In genomic region chr11:87758161-87758911, GRCm38 (mm10) we compare ENCODE assay signal across 14 mouse cellular contexts. TPM values are rescaled to one million over a fixed set of nuclear protein-coding genes. Genes with fewer than 3 reads are reported as not detected.
DNase-seq lines count a peak whose midpoint lies in the region; ATAC-seq lines count a peak whose summit lies in the region.
"Had no signal": no experiment of that assay in that cellular context is flagged by ENCODE, and none has a peak within 500 bp of the region (broad histone marks: within the 10 kb centered on the region; RNA-seq: fewer than 3 reads in every experiment).

No protein-coding gene starts in this region.

- H3K27ac ChIP-seq in midbrain, embryonic 11.5 days (ENCODE audit: low read depth, low read length), result no peak overlapping the region
- H3K27ac ChIP-seq in midbrain, embryonic 10.5 days (replicated peaks), result no peak overlapping the region
- H3K27ac ChIP-seq: forebrain, embryonic 15.5 days; hindbrain, embryonic 15.5 days; neural tube, embryonic 12.5 days had no signal

- 81% methylated on average over 7 of the region's 7 CpGs for WGBS in midbrain, embryonic 11.5 days
- WGBS in midbrain, embryonic 10.5 days, result 82% methylated on average over 7 of the region's 7 CpGs

- H3K4me2 ChIP-seq in midbrain, embryonic 11.5 days, result no peak overlapping the region
- H3K4me2 ChIP-seq: forebrain, embryonic 15.5 days; hindbrain, embryonic 15.5 days; neural tube, embryonic 12.5 days had no signal

- H3K27me3 ChIP-seq in midbrain, embryonic 11.5 days (ENCODE audit: control insufficient read depth, insufficient read depth, low read length), result peaks cover 30% of the 10 kb centered on the region
- H3K27me3 ChIP-seq in midbrain, embryonic 10.5 days (ENCODE audit: low read depth, poor library complexity, severe bottlenecking), result peaks cover 44% of the 10 kb centered on the region
- H3K27me3 ChIP-seq: forebrain, embryonic 15.5 days; hindbrain, embryonic 15.5 days had no signal

- H3K4me1 ChIP-seq in midbrain, embryonic 11.5 days (ENCODE audit: control insufficient read depth, insufficient read depth, low read length), result peaks cover 11% of the 10 kb centered on the region
- H3K4me1 ChIP-seq in midbrain, embryonic 10.5 days, result peaks cover 28% of the 10 kb centered on the region

- no peak overlapping the region for H3K4me3 ChIP-seq in midbrain, embryonic 11.5 days (ENCODE audit: low read depth, low read length)
- H3K4me3 ChIP-seq in midbrain, embryonic 10.5 days, result no peak overlapping the region
- H3K4me3 ChIP-seq: forebrain, embryonic 15.5 days; hindbrain, embryonic 15.5 days; neural tube, embryonic 12.5 days had no signal

- H3K9me3 ChIP-seq in midbrain, embryonic 11.5 days (ENCODE audit: control insufficient read depth, low read length), result no peaks in the 10 kb centered on the region
- no peaks in the 10 kb centered on the region for H3K9me3 ChIP-seq in midbrain, embryonic 10.5 days (replicated peaks)
- H3K9me3 ChIP-seq: forebrain, embryonic 15.5 days; hindbrain, embryonic 15.5 days; neural tube, embryonic 12.5 days had no signal

- no peaks in the 10 kb centered on the region for H3K36me3 ChIP-seq in midbrain, embryonic 11.5 days (ENCODE audit: control insufficient read depth, insufficient read depth, low read length)
- no peaks in the 10 kb centered on the region for H3K36me3 ChIP-seq in midbrain, embryonic 10.5 days
- H3K36me3 ChIP-seq: forebrain, embryonic 15.5 days; hindbrain, embryonic 15.5 days; neural tube, embryonic 12.5 days had no signal

- ATAC-seq in midbrain, embryonic 11.5 days (ENCODE audit: low FRiP score), result no peak
- peak; percentile 10 for ATAC-seq in megakaryocyte-erythroid progenitor cell, adult 5-6 weeks (replicated peaks; ENCODE audit: low FRiP score, low TSS enrichment, poor library complexity, severe bottlenecking)
- ATAC-seq: forebrain, embryonic 15.5 days had no signal

- peak; percentile 31 for DNase-seq in midbrain, embryonic 11.5 days (ENCODE audit: low spot score, missing footprints)
- DNase-seq in midbrain, embryonic 10.5 days (ENCODE audit: low spot score), result no peak
- DNase-seq in c-Kit-positive CD71-positive TER-119-positive erythroid progenitor cells, embryonic 14.5 days (ENCODE audit: low spot score), result peak; percentile 72
- DNase-seq in adipocyte (ENCODE audit: low spot score), result no peak
- DNase-seq in kidney, postnatal 10 days, result no peak
- DNase-seq in gastrocnemius, postnatal 25 days, result no peak
- DNase-seq in lung, postnatal 36 days, result no peak
- DNase-seq: cerebellum, postnatal 25 days; gastrocnemius, postnatal 36 days; kidney, postnatal 14 days had no signal

- H3K9ac ChIP-seq in midbrain, embryonic 11.5 days (ENCODE audit: low read length), result no peak overlapping the region
- H3K9ac ChIP-seq: forebrain, embryonic 15.5 days; hindbrain, embryonic 15.5 days; neural tube, embryonic 12.5 days had no signal

RNA-seq across cellular contexts. Expression of gene Tspoap1, which starts 2.0 kb away (rescaled TPM):
- polyA plus RNA-seq in midbrain, embryonic 11.5 days (2014; fragmentation: Nextera tagmentation; extraction: Ambion mirVana), result 7.0 and 9.0 TPM in 2 replicates
- 8.2 and 14.7 TPM in 2 replicates for polyA plus RNA-seq in midbrain, embryonic 10.5 days (2016; fragmentation: Nextera tagmentation; extraction: Ambion mirVana)
- 5.5 and 20.3 TPM in 2 replicates for total RNA-seq in megakaryocyte-erythroid progenitor cell, adult 5-6 weeks (2014; fragmentation: Nextera tagmentation)
- 3.5 and 5.4 TPM in 2 replicates for total RNA-seq in megakaryocyte-erythroid progenitor cell, adult 5-6 weeks (2017)
- under 1 TPM in 1 of 2 experiments, not detected in 1; 0.08 TPM for total RNA-seq in gastrocnemius, postnatal 25 days (2021)

RNA-seq across cellular contexts. Expression of gene Supt4a, which starts 21.0 kb away (rescaled TPM):
- 148 and 163 TPM in 2 replicates for polyA plus RNA-seq in midbrain, embryonic 11.5 days (2014; fragmentation: Nextera tagmentation; extraction: Ambion mirVana)
- 157 and 171 TPM in 2 replicates for polyA plus RNA-seq in midbrain, embryonic 10.5 days (2016; fragmentation: Nextera tagmentation; extraction: Ambion mirVana)
- total RNA-seq in megakaryocyte-erythroid progenitor cell, adult 5-6 weeks (2014; fragmentation: Nextera tagmentation), result 146 and 192 TPM in 2 replicates
- 55.2 and 75.2 TPM in 2 replicates for total RNA-seq in megakaryocyte-erythroid progenitor cell, adult 5-6 weeks (2017)
- total RNA-seq in gastrocnemius, postnatal 25 days (2021), result 10 to 100 TPM; 31.6 to 31.7 TPM

RNA-seq across cellular contexts. Expression of gene Mpo, which starts 35.0 kb away (rescaled TPM):
- 2.6 and 2.9 TPM in 2 replicates for polyA plus RNA-seq in midbrain, embryonic 11.5 days (2014; fragmentation: Nextera tagmentation; extraction: Ambion mirVana)
- 2.5 and 2.7 TPM in 2 replicates for polyA plus RNA-seq in midbrain, embryonic 10.5 days (2016; fragmentation: Nextera tagmentation; extraction: Ambion mirVana)
- 7.9 TPM in 1 of 2 replicates, not detected in the other for total RNA-seq in megakaryocyte-erythroid progenitor cell, adult 5-6 weeks (2014; fragmentation: Nextera tagmentation)
- 7.6 and 31.9 TPM in 2 replicates for total RNA-seq in megakaryocyte-erythroid progenitor cell, adult 5-6 weeks (2017)
- not detected for total RNA-seq in gastrocnemius, postnatal 25 days (2021)
- total RNA-seq: gastrocnemius, postnatal 36 days had no signal

Comparison
In these comparisons a context has a peak if more than half of its experiments do, and no peak if none do; other contexts are left out.
1. DNase-seq: peak in midbrain, embryonic 11.5 days (single experiment) and c-Kit-positive CD71-positive TER-119-positive erythroid progenitor cells, embryonic 14.5 days (single experiment); none in midbrain, embryonic 10.5 days (single experiment), adipocyte (single experiment), kidney, postnatal 10 days (single experiment), gastrocnemius, postnatal 25 days (single experiment) and lung, postnatal 36 days (single experiment).
2. RNA of gene Tspoap1, which starts 2.0 kb away (total RNA-seq): 3.5 to 20.3 TPM in megakaryocyte-erythroid progenitor cell, adult 5-6 weeks; 0.08 TPM in gastrocnemius, postnatal 25 days; every median in the first group is over 4 times any median in the second.